Mouse (Mus musculus) layer of hippocampus, postnatal 14 days (tissue): ENCODE results near the gene Zbtb40. TPM values are rescaled to one million over a fixed set of nuclear protein-coding genes. Genes with fewer than 3 reads are reported as not detected.

ENCODE experiments used
- DNase-seq, 2 experiments: peaks; one replicate each; pipeline ENCODE4 v3.0.0; 2021 to 2022; ENCODE audit warnings: low spot score in 2 of 2, mixed read lengths in 1 of 2
- long read RNA-seq, 2 experiments: library from polyadenylated mRNA; stranded (forward); transcript quantifications; one replicate each; pipeline ENCODE4 v2.0.0; 2021
- total RNA-seq, 2 experiments: library from RNA; stranded (reverse); gene quantifications; 2 replicates each; pipeline ENCODE4 v1.2.3; 2021

Zbtb40 gene
- 1 to 10 TPM; 9.1 to 9.5 TPM for total RNA-seq
- long read RNA-seq, experiment 1, partial matches to known transcripts: 1 of 3 reads
- long read RNA-seq, experiment 1, other reads (novel, unspliced or antisense): 2 of 3 reads
- long read RNA-seq, experiment 2, full-length matches to known transcripts: 1 of 5 reads
- long read RNA-seq, experiment 2, partial matches to known transcripts: 0 of 5 reads
- long read RNA-seq, experiment 2, other reads (novel, unspliced or antisense): 4 of 5 reads

- DNase-seq: peak; percentile 93 to 97
Measured at GRCm38 (mm10) chr4:137048550-137049032, at the start of gene Zbtb40. Gene Zbtb40 (minus strand): TSS chr4:137048801.

DNA sequence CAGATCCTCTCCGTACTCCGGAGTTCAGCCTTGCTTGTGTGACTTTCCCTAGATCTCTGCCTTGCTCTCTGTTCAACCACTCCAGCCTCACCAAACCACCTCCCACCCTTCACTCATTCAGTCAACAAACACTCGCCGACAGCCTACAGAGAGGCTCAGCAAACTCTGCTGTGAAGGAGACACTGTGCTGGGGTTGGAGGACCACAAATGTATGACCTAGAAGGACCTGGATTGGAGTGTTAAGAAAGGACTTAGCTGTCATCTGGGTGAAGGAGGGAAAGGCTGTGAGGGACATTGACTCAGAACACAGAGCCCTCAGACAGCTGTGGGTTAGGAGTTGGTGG lies 49.4 kb upstream of the Zbtb40 start:
- DNase-seq: no peak

DNA sequence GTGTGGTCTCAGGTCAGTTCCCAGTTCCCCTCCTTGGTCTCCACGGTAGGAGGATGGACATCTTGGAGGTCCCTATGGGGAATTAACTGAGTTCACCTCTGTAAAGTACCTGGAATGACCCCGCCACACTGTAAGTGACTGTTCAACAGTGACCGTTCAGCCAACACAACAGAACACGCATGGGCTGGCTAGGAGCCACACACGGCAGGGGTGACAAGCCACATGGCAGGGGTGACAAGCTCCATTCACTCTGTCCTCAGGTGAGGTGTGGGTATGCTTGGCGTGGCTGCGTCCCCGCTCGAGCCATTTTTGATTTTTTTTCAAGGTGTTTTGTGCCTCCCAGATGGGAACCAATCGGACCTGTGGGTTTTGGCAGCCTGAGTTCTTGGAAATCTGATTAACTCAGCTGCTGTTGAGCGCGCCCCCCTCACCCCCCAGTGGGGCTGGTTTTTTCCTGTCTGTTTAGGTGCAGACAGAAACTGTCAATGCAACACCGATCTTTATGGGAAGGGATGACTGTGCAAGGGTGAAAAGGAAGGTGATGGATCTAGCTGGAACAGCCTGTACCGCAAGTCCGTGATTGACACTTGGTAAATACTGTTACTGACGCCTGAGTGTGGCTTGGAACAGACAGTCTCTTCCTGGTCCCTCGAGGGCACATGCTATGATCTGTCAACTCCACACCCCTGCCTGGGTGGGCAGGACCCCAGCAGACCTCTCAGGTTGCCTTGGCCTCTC lies 48.8 kb upstream of the Zbtb40 start:
- DNase-seq: no peak

DNA sequence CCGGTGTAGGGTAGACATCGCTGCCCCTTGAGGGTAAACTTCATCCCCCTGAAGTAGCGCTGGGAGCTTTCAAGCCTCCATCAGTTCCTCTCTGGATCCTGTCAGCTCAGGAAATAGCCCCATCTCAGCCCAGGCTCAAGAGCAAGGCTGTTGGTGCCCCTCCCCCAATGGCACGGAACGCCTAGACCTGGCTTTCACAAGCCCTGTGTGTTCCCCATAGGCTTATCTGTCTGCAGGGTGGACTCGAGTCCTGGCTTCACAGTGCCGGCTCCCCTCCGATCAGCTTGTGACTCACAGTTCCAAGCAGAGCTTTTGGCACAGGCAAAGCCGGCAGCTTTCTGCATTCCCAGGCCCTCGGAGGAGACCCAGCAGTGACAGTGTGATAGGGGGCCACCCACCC lies 47.8 kb upstream of the Zbtb40 start:
- no peak for DNase-seq

GRCm38 (mm10) chr4:137085083-137085810 lies 36.6 kb upstream of the Zbtb40 start:
- DNase-seq: no peak

DNA sequence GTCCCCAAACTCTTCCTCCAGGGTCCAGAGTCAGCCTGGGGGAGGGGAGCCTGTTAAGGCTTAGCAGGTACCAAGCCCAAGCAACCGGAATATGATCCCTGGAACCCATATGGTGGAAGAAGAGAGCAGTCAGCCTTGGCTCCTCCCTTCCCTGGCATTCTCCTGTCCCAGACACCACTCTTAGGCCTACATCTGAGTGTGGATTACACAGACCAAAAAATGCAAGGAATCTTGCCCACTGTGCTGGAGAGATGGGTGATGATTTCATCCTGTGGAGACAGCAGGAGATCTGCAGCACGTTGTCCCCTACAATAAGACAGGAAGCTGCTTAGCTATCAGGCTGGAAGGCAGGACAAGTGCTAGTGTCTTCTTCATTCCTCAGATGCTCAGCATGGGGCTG lies 34.3 kb upstream of the Zbtb40 start:
- no peak for DNase-seq

GRCm38 (mm10) chr4:137081401-137081800 lies 32.8 kb upstream of the Zbtb40 start:
- DNase-seq: no peak

GRCm38 (mm10) chr4:137077216-137077615 lies 28.6 kb upstream of the Zbtb40 start:
- no peak for DNase-seq

DNA sequence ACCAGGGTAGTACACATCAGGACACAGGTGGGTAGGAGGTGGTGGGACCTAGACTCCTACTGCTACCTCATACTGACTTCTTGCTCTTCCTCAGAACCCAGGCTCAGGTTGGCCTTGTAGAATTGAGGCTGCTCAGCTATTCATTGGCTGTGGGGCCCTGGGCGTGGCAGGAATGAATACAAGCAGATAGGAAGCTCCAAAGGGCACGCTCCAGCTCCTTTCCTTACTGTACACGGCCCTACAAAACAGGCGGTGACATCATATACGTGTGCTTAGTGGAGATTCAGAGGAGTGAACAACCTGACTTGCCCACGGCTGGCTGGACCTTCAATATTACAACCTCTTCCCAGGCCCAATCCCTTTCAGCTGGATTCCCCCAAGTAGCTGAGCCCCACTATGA lies 22.6 kb upstream of the Zbtb40 start:
- DNase-seq: no peak

- no peak for DNase-seq
Measured at GRCm38 (mm10) chr4:137068491-137068890, 19.9 kb upstream of the Zbtb40 start.

- no peak for DNase-seq
Measured at GRCm38 (mm10) chr4:137065846-137066245, 17.2 kb upstream of the Zbtb40 start.

DNA sequence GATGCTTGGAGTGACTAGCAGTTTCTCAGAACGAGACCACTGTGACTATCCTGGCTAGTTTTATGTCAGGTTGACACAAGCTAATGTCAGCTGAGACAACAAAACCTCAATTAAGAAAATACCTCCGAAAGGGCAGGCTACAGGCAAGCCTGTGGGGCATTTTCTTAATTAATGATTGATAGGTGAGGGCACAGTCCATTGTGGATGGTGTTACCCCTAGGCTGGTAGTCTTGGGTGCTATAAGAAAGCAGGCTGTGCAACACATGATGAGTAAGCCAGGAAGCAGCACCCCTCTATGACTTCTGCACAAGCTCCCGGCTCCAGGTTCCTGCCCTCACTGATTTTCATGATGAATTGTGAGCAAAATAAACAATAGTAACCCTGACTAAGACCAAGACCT lies 6.3 kb upstream of the Zbtb40 start:
- DNase-seq: no peak

DNA sequence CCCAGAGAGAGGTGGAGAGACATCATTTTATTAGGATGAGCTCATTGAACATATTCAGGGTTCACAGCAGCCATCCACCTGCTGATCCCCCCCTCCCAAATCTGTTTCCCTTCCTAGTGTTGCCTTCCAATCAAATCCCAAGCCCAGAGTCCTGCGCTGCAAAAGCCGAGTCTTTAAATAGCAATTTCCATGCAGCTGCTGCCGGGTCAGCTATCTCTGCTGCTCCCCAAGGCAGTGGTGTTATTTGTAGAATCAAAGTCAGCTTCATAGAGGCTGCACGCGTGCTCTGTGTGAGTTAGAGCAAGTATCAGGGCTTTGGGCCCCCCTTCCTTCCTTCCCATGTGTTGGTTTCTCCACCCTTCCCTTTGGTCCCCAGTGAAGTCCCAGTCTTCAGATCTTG lies 5.2 kb upstream of the Zbtb40 start:
- no peak for DNase-seq

- DNase-seq: peak in 1 of 2 experiments; percentile 11
Measured at GRCm38 (mm10) chr4:137047840-137048549, 606 bp downstream of the Zbtb40 start.

- no peak for DNase-seq
Measured at GRCm38 (mm10) chr4:137046110-137046509, 2.5 kb downstream of the Zbtb40 start.

GRCm38 (mm10) chr4:137044516-137044915 lies 4.1 kb downstream of the Zbtb40 start:
- DNase-seq: peak in 1 of 2 experiments; percentile 33

DNA sequence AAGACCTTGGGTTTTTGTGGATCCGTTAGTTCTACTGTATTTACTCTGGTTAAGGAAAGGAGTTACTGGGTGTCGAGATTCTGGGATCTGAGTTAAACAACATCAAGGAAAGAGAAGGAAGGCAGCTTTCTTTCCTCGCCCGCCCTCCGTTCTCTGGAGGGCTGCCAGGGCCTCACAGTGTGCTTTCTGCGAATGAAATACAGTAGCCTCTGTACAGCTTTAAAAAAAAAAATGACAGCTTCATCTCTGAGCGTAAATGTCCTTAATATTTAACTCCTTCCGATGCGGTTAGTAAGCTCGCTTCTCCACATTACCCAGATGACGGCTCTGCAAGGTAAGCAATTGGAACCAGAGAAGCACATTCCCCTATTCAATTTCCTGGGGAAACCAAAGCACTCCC lies 4.8 kb downstream of the Zbtb40 start:
- DNase-seq: peak; percentile 28 to 31

DNA sequence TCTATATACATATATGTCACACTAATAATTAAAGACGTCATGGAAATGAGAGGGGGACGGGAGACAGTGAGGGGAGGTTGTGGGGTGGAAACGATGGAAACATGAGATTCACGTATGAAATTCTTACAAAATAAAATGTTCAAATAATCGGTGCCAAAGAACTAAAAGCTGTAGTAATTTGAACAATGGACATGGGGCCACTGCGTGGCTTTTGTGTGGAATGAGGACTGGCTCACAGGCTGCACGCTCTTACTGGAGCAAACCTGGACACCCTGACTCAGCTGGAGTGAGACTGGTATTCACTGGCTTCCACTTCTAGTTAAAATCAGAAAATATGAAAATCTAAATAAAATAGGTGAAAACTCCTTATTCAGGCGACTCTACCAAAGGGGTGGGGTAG lies 6.6 kb downstream of the Zbtb40 start:
- no peak for DNase-seq

DNA sequence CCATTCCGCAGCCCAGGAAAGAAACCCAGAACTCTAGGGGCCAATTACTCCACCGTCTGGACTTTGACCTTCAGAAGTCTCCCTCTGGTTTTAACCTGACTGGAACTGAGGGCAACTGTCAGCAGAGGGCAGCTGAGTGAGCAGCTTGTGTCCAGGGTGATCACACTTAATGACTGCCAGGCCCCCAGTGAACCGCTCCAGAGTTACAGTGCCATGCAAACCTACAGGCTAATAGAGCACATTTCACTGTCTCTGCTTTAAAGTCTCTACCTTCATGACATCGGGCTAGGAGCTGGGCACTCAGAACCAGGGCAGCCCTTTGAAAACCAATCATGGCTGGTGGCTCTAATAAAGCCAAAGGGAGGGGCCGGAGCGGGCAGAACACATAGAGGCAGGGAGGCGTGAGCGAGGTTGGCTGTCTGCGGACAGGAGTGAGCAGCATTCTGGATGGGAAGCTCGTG lies 7.4 kb downstream of the Zbtb40 start:
- DNase-seq: no peak

GRCm38 (mm10) chr4:137039441-137039840 lies 9.2 kb downstream of the Zbtb40 start:
- no peak for DNase-seq

DNA sequence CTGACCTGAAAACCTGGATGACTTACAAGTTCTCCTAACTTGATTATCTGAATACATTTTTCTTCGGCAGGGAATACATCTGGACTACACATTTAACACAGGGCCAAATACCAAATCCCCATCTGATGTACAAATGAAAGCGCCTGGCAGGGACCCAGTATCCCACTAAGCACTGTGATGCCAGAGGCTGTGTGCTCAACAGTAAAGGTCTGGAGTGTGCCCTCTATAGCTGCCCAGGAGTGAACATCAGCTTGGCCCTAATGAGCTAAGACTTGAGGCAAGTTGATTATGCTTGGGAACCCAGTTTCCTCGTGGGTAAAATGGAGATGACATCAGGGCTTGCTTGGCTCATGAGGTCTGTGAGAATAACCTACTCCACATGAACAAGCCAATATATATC lies 10.1 kb downstream of the Zbtb40 start:
- no peak for DNase-seq
